28 mouse cellular contexts compared by ENCODE assay signal in genomic region chr5:36115519-36115918, GRCm38 (mm10).
A peak's percentile ranks its signal among the peaks of the same experiment; 100 is the strongest.
DNase-seq lines count a peak whose midpoint lies in the region; ATAC-seq and TF ChIP-seq lines count a peak whose summit lies in the region.
"Had no signal": no experiment of that assay in that cellular context is flagged by ENCODE, and none has a peak within 500 bp of the region (broad histone marks: within the 10 kb centered on the region; RNA-seq: fewer than 3 reads in every experiment).

No protein-coding gene starts in this region.

- peak overlapping the region; percentile 20 for H3K27ac ChIP-seq in midbrain, embryonic 12.5 days (replicated peaks)
- H3K27ac ChIP-seq in midbrain, embryonic 15.5 days: no peak overlapping the region
- peak overlapping the region; percentile 70 for H3K27ac ChIP-seq in forebrain, embryonic 12.5 days
- no peak overlapping the region for H3K27ac ChIP-seq in forebrain, embryonic 16.5 days (ENCODE audit: low read length)
- H3K27ac ChIP-seq in midbrain, embryonic 13.5 days: peak overlapping the region; percentile 48
- no peak overlapping the region for H3K27ac ChIP-seq in stomach, postnatal 0 days (replicated peaks)
- H3K27ac ChIP-seq: gastrocnemius, adult 2 months; heart, adult 2 months; kidney, embryonic 15.5 days; limb, embryonic 13.5 days; lung, embryonic 15.5 days; neural tube, embryonic 15.5 days; stomach, embryonic 15.5 days had no signal

- peak; percentile 57 for ATAC-seq in midbrain, embryonic 12.5 days (ENCODE audit: low FRiP score, low read depth)
- no peak; the same call in 1 of the 2 replicates for ATAC-seq in midbrain, embryonic 15.5 days (replicated peaks)
- ATAC-seq in forebrain, embryonic 12.5 days (ENCODE audit: low FRiP score): peak; percentile 60; the same call in 1 of the 2 replicates
- ATAC-seq in forebrain, embryonic 16.5 days: peak; percentile 72
- ATAC-seq in midbrain, embryonic 13.5 days: peak; percentile 41; the same call in 1 of the 2 replicates
- no peak for ATAC-seq in stomach, postnatal 0 days (ENCODE audit: low FRiP score, low TSS enrichment)
- ATAC-seq: activated CD4-positive, CD25-positive, alpha-beta regulatory T cell, adult 4 months; inflammation-experienced regulatory T-cells, adult 6 months had no signal

- no peak overlapping the region for H3K4me3 ChIP-seq in midbrain, embryonic 12.5 days
- no peak overlapping the region for H3K4me3 ChIP-seq in midbrain, embryonic 15.5 days
- H3K4me3 ChIP-seq in forebrain, embryonic 12.5 days (replicated peaks): no peak overlapping the region
- H3K4me3 ChIP-seq in forebrain, embryonic 16.5 days (replicated peaks; ENCODE audit: low read length): no peak overlapping the region
- H3K4me3 ChIP-seq in midbrain, embryonic 13.5 days (replicated peaks): no peak overlapping the region
- no peak overlapping the region for H3K4me3 ChIP-seq in stomach, postnatal 0 days (ENCODE audit: low read depth, low read length)
- H3K4me3 ChIP-seq: erythroblast, embryonic 14.5 days; gastrocnemius, adult 2 months; heart, adult 2 months; heart, embryonic 12.5 days; kidney, embryonic 15.5 days; limb, embryonic 13.5 days; lung, embryonic 15.5 days; neural tube, embryonic 15.5 days; stomach, embryonic 15.5 days had no signal

- WGBS in midbrain, embryonic 12.5 days: 36% methylated on average over 7 of the region's 7 CpGs
- 22% methylated on average over 7 of the region's 7 CpGs for WGBS in midbrain, embryonic 15.5 days
- 36% methylated on average over 7 of the region's 7 CpGs for whole genome bisulfite sequencing in forebrain, embryonic 12.5 days
- WGBS in forebrain, embryonic 16.5 days: 20% methylated on average over 7 of the region's 7 CpGs
- WGBS in midbrain, embryonic 13.5 days: 22% methylated on average over 7 of the region's 7 CpGs
- WGBS in stomach, postnatal 0 days: 66% methylated on average over 7 of the region's 7 CpGs

- TF ChIP-seq EP300 in stomach, postnatal 0 days (optimal IDR thresholded peaks at IDR 0.05): no peak

- no peak for TF ChIP-seq CTCF in stomach, postnatal 0 days (IDR thresholded peaks at IDR 0.05; ENCODE audit: low read depth)

- H3K36me3 ChIP-seq in midbrain, embryonic 12.5 days: no peaks in the 10 kb centered on the region
- no peaks in the 10 kb centered on the region for H3K36me3 ChIP-seq in midbrain, embryonic 15.5 days (replicated peaks)
- no peaks in the 10 kb centered on the region for H3K36me3 ChIP-seq in forebrain, embryonic 12.5 days (replicated peaks)
- no peaks in the 10 kb centered on the region for H3K36me3 ChIP-seq in forebrain, embryonic 16.5 days (ENCODE audit: control insufficient read depth, insufficient read depth)
- no peaks in the 10 kb centered on the region for H3K36me3 ChIP-seq in midbrain, embryonic 13.5 days
- H3K36me3 ChIP-seq in stomach, postnatal 0 days (ENCODE audit: control insufficient read depth, insufficient read depth, low read length): no peaks in the 10 kb centered on the region
- H3K36me3 ChIP-seq: heart, embryonic 12.5 days; kidney, embryonic 15.5 days; limb, embryonic 13.5 days; lung, embryonic 15.5 days; neural tube, embryonic 15.5 days; stomach, embryonic 15.5 days had no signal

- no peak overlapping the region for H3K4me2 ChIP-seq in midbrain, embryonic 12.5 days (replicated peaks)
- no peak overlapping the region for H3K4me2 ChIP-seq in midbrain, embryonic 15.5 days
- H3K4me2 ChIP-seq in forebrain, embryonic 12.5 days: no peak overlapping the region
- no peak overlapping the region for H3K4me2 ChIP-seq in forebrain, embryonic 16.5 days (ENCODE audit: low read length)
- no peak overlapping the region for H3K4me2 ChIP-seq in midbrain, embryonic 13.5 days (replicated peaks)
- H3K4me2 ChIP-seq in stomach, postnatal 0 days (replicated peaks; ENCODE audit: low read depth): no peak overlapping the region
- H3K4me2 ChIP-seq: heart, embryonic 12.5 days; kidney, embryonic 15.5 days; limb, embryonic 13.5 days; liver, embryonic 11.5 days; lung, embryonic 15.5 days; neural tube, embryonic 15.5 days; stomach, embryonic 15.5 days had no signal

- H3K9me3 ChIP-seq in midbrain, embryonic 12.5 days: no peaks in the 10 kb centered on the region
- no peaks in the 10 kb centered on the region for H3K9me3 ChIP-seq in midbrain, embryonic 15.5 days
- H3K9me3 ChIP-seq in forebrain, embryonic 12.5 days: no peaks in the 10 kb centered on the region
- no peaks in the 10 kb centered on the region for H3K9me3 ChIP-seq in forebrain, embryonic 16.5 days (ENCODE audit: control insufficient read depth, low read length)
- no peaks in the 10 kb centered on the region for H3K9me3 ChIP-seq in midbrain, embryonic 13.5 days
- H3K9me3 ChIP-seq in stomach, postnatal 0 days (ENCODE audit: control insufficient read depth, low read length): no peaks in the 10 kb centered on the region
- H3K9me3 ChIP-seq: heart, embryonic 12.5 days; kidney, embryonic 15.5 days; limb, embryonic 13.5 days; lung, embryonic 15.5 days; neural tube, embryonic 15.5 days; stomach, embryonic 15.5 days had no signal

- no peak overlapping the region for H3K9ac ChIP-seq in midbrain, embryonic 12.5 days (replicated peaks)
- no peak overlapping the region for H3K9ac ChIP-seq in midbrain, embryonic 15.5 days
- H3K9ac ChIP-seq in forebrain, embryonic 12.5 days: no peak overlapping the region
- no peak overlapping the region for H3K9ac ChIP-seq in forebrain, embryonic 16.5 days (replicated peaks; ENCODE audit: low read depth, low read length)
- H3K9ac ChIP-seq in midbrain, embryonic 13.5 days (replicated peaks): no peak overlapping the region
- H3K9ac ChIP-seq in stomach, postnatal 0 days (ENCODE audit: low read length): no peak overlapping the region
- H3K9ac ChIP-seq: heart, embryonic 12.5 days; kidney, embryonic 15.5 days; limb, embryonic 13.5 days; lung, embryonic 15.5 days; neural tube, embryonic 15.5 days; stomach, embryonic 15.5 days had no signal

- no peak for DNase-seq in stomach, postnatal 0 days (ENCODE audit: low spot score)
- no peak for DNase-seq in c-Kit-positive CD71-positive TER-119-positive erythroid progenitor cells, embryonic 14.5 days (ENCODE audit: low spot score)
- no peak for DNase-seq in layer of hippocampus, postnatal 25 days (ENCODE audit: extremely low spot score in 1 of 2, low spot score in 1 of 2)
- DNase-seq: adrenal gland, adult 2 months; cerebellum, adult 18-20 months; cerebellum, postnatal 10 days; gastrocnemius, adult 2 months; heart, adult 2 months; heart, postnatal 4 days; kidney, adult 11 months; kidney, postnatal 25 days; right cerebral cortex, postnatal 25 days; thymus, postnatal 14 days had no signal

- H3K4me1 ChIP-seq in midbrain, embryonic 12.5 days: peaks cover 52% of the 10 kb centered on the region
- H3K4me1 ChIP-seq in midbrain, embryonic 15.5 days: peaks cover 37% of the 10 kb centered on the region
- H3K4me1 ChIP-seq in forebrain, embryonic 12.5 days: peaks cover 67% of the 10 kb centered on the region
- peaks cover 9% of the 10 kb centered on the region for H3K4me1 ChIP-seq in forebrain, embryonic 16.5 days (replicated peaks; ENCODE audit: control insufficient read depth, insufficient read depth, low read length)
- H3K4me1 ChIP-seq in midbrain, embryonic 13.5 days (replicated peaks): peaks cover 72% of the 10 kb centered on the region
- no peaks in the 10 kb centered on the region for H3K4me1 ChIP-seq in stomach, postnatal 0 days (replicated peaks; ENCODE audit: control insufficient read depth, insufficient read depth)
- H3K4me1 ChIP-seq: stomach, embryonic 15.5 days had no signal

- 0 out of 2 replicates have a peak, but pooled peaks cover 3% of the 10 kb centered on the region for H3K27me3 ChIP-seq in midbrain, embryonic 12.5 days
- no peaks in the 10 kb centered on the region for H3K27me3 ChIP-seq in midbrain, embryonic 15.5 days (replicated peaks)
- 0 out of 2 replicates have a peak, but pooled peaks cover 7% of the 10 kb centered on the region for H3K27me3 ChIP-seq in forebrain, embryonic 12.5 days
- H3K27me3 ChIP-seq in forebrain, embryonic 16.5 days (replicated peaks; ENCODE audit: control insufficient read depth, insufficient read depth, low read length): no peaks in the 10 kb centered on the region
- H3K27me3 ChIP-seq in midbrain, embryonic 13.5 days: no peaks in the 10 kb centered on the region
- no peaks in the 10 kb centered on the region for H3K27me3 ChIP-seq in stomach, postnatal 0 days (ENCODE audit: control insufficient read depth, insufficient read depth, low read length)
- H3K27me3 ChIP-seq: heart, embryonic 12.5 days; limb, embryonic 13.5 days; lung, embryonic 15.5 days; neural tube, embryonic 15.5 days; stomach, embryonic 15.5 days had no signal

Comparison
In these comparisons a context has a peak if more than half of its experiments do, and no peak if none do; other contexts are left out.
1. ATAC-seq: peak in midbrain, embryonic 12.5 days (single experiment), forebrain, embryonic 12.5 days (single experiment), forebrain, embryonic 16.5 days (single experiment) and midbrain, embryonic 13.5 days (single experiment); none in midbrain, embryonic 15.5 days (single experiment) and stomach, postnatal 0 days (single experiment).
2. H3K27ac ChIP-seq: peak in midbrain, embryonic 12.5 days (single experiment), forebrain, embryonic 12.5 days (single experiment) and midbrain, embryonic 13.5 days (single experiment); none in midbrain, embryonic 15.5 days (single experiment), forebrain, embryonic 16.5 days (single experiment) and stomach, postnatal 0 days (single experiment).